Mouse (Mus musculus) layer of hippocampus, adult 9-10 months (tissue): ENCODE measurements around the gene Agr2.

ENCODE experiments used
- DNase-seq: peaks from one replicate; pipeline ENCODE4 v3.0.0; 2022; ENCODE audit warnings: low spot score

The Agr2 gene

GRCm38 (mm10) chr12:35992711-35993110 lies at the start of gene Agr2:
Agr2 (plus strand) TSS chr12:35992907.
- no peak for DNase-seq

GRCm38 (mm10) chr12:35951757-35952156 lies 41.0 kb upstream of the Agr2 start:
- DNase-seq: peak; percentile 30

- DNase-seq: no peak
Observed at GRCm38 (mm10) chr12:35957235-35957634, 35.5 kb upstream of the Agr2 start.

GRCm38 (mm10) chr12:35966098-35966767 lies 26.5 kb upstream of the Agr2 start:
- no peak for DNase-seq

GRCm38 (mm10) chr12:35966768-35967141 lies 26.0 kb upstream of the Agr2 start:
- DNase-seq: no peak

- DNase-seq: no peak
Observed at GRCm38 (mm10) chr12:35975898-35976297, 16.8 kb upstream of the Agr2 start.

GRCm38 (mm10) chr12:35977633-35978246 lies 15.0 kb upstream of the Agr2 start:
- no peak for DNase-seq

GRCm38 (mm10) chr12:35979625-35980024 lies 13.1 kb upstream of the Agr2 start:
- DNase-seq: no peak

GRCm38 (mm10) chr12:35981732-35982360 lies 10.9 kb upstream of the Agr2 start:
- no peak for DNase-seq

GRCm38 (mm10) chr12:35983472-35983871 lies 9.2 kb upstream of the Agr2 start:
- no peak for DNase-seq

- no peak for DNase-seq
Observed at GRCm38 (mm10) chr12:35984743-35985142, 8.0 kb upstream of the Agr2 start.

GRCm38 (mm10) chr12:35993583-35993982 lies 876 bp downstream of the Agr2 start:
- DNase-seq: no peak

- DNase-seq: no peak
Observed at GRCm38 (mm10) chr12:35994098-35994497, 1.4 kb downstream of the Agr2 start.

- DNase-seq: peak; percentile 24
Observed at GRCm38 (mm10) chr12:35995799-35996198, 3.1 kb downstream of the Agr2 start.

- no peak for DNase-seq
Observed at GRCm38 (mm10) chr12:36004714-36005113, 12.0 kb downstream of the Agr2 start.

GRCm38 (mm10) chr12:36007581-36007980 lies 14.9 kb downstream of the Agr2 start:
- no peak for DNase-seq

GRCm38 (mm10) chr12:36008364-36009047 lies 15.8 kb downstream of the Agr2 start:
- no peak for DNase-seq

GRCm38 (mm10) chr12:36013216-36013910 lies 20.7 kb downstream of the Agr2 start:
- DNase-seq: no peak

- DNase-seq: no peak
Observed at GRCm38 (mm10) chr12:36017791-36018190, 25.1 kb downstream of the Agr2 start.

GRCm38 (mm10) chr12:36019572-36019971 lies 26.9 kb downstream of the Agr2 start:
- no peak for DNase-seq

- DNase-seq: no peak
Observed at GRCm38 (mm10) chr12:36020081-36020480, 27.4 kb downstream of the Agr2 start.

GRCm38 (mm10) chr12:36020710-36021109 lies 28.0 kb downstream of the Agr2 start:
- no peak for DNase-seq
